Mouse (Mus musculus) kidney, adult 2 months (tissue): ENCODE data around the gene Hist1h2bc.
"Not testable (repeated sequence)": the region's sequence is repeated elsewhere in the genome, so short reads cannot be mapped to it uniquely, and the experiment has no call there.

Source experiments
- CTCF ChIP-seq: fragments of 200-500 bp; conservative IDR thresholded peaks from 2 replicates; pipeline ENCODE4 v1.5.1; 2011; ENCODE audit warnings: low read depth, mild to moderate bottlenecking, control low read depth, low read length, moderate library complexity, mixed read lengths; ENCODE audit not compliant: insufficient read depth, insufficient read length
- POLR2A ChIP-seq: fragments of 200-500 bp; IDR thresholded peaks from one replicate; pipeline ENCODE4 v1.6.1; 2011; ENCODE audit warnings: low read depth, low read length, control low read depth

GRCm38 (mm10) chr13:23682947-23683754 lies 848 bp upstream of the Hist1h2bc start:
- TF ChIP-seq POLR2A, CTCF: not testable (repeated sequence)
